9 mouse cellular contexts compared by ENCODE assay signal in the genomic region with DNA sequence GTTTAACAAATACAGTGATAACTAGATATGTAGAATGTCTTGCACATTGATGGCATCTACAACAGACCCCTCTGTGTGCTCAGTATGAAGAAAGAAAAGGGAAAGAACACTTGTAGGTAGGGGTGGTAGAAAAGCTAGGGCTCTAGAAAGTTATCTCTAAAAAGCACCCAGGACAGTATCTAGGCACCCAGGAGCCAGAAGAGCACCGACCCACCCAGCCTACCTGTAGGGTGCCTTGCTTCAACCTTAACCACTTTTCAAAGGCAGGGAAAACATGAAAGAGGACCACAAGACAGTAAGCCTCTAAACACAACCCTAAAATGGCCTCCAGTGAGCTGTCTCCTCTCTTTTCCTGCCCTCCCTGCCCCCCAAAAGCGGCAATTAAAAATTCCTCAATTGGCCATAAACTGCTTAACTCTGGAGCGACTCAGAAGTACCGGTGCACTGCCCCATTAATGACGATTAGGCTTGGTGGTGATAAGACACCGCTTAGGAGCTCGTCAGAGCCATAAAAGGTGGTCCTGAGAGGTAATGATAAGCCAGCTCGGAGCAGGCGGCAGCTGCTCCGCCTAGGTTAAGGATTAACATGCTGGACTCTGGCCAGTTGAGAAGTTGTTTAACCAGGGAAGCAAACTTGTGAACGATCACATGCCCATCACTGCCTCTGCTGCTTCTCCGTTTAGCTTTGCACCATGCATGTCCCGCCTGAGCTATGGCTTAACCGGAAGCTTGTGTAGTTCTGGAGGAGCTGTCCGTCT.
A peak's percentile ranks its signal among the peaks of the same experiment; 100 is the strongest.
DNase-seq lines count a peak whose midpoint lies in the region; ATAC-seq lines count a peak whose summit lies in the region.
"Had no signal": no experiment of that assay in that cellular context is flagged by ENCODE, and none has a peak within 500 bp of the region (broad histone marks: within the 10 kb centered on the region; RNA-seq: fewer than 3 reads in every experiment).

No protein-coding gene starts in this region.

- ATAC-seq in liver, embryonic 12.5 days, result peak; percentile 97
- no peak for ATAC-seq in midbrain, embryonic 13.5 days

- peak; percentile 24 for DNase-seq in lung, postnatal 36 days
- no peak for DNase-seq in lung, postnatal 25 days (ENCODE audit: low spot score)
- peak; percentile 89 for DNase-seq in kidney, adult 11 months
- DNase-seq in thymus, postnatal 36 days, result no peak
- DNase-seq in embryo, embryonic 11 days, result no peak
- DNase-seq: adrenal gland, postnatal 25 days had no signal

- H3K27ac ChIP-seq in liver, embryonic 12.5 days, result peak overlapping the region; percentile 83
- H3K27ac ChIP-seq in midbrain, embryonic 13.5 days, result no peak overlapping the region

- WGBS in liver, embryonic 12.5 days (ENCODE audit: insufficient replicate concordance), result 21% methylated on average over 15 of the region's 15 CpGs
- 34% methylated on average over 15 of the region's 15 CpGs for WGBS in midbrain, embryonic 13.5 days

- H3K9ac ChIP-seq in liver, embryonic 12.5 days, result peak overlapping the region; percentile 1; the same call in 1 of the 2 replicates
- H3K9ac ChIP-seq in midbrain, embryonic 13.5 days (replicated peaks), result no peak overlapping the region

- peak overlapping the region; percentile 28 for H3K4me3 ChIP-seq in liver, embryonic 12.5 days
- no peak overlapping the region for H3K4me3 ChIP-seq in midbrain, embryonic 13.5 days (replicated peaks)
- H3K4me3 ChIP-seq: myocyte had no signal

- H3K36me3 ChIP-seq in liver, embryonic 12.5 days, result no peaks in the 10 kb centered on the region
- H3K36me3 ChIP-seq in midbrain, embryonic 13.5 days, result no peaks in the 10 kb centered on the region

- H3K4me2 ChIP-seq in liver, embryonic 12.5 days, result peak overlapping the region; percentile 65
- H3K4me2 ChIP-seq in midbrain, embryonic 13.5 days (replicated peaks), result no peak overlapping the region

- H3K4me1 ChIP-seq in liver, embryonic 12.5 days, result peaks cover 36% of the 10 kb centered on the region
- peaks cover 28% of the 10 kb centered on the region for H3K4me1 ChIP-seq in midbrain, embryonic 13.5 days (replicated peaks)

- H3K27me3 ChIP-seq in liver, embryonic 12.5 days (replicated peaks), result no peaks in the 10 kb centered on the region
- H3K27me3 ChIP-seq in midbrain, embryonic 13.5 days, result peaks cover 38% of the 10 kb centered on the region

- H3K9me3 ChIP-seq in liver, embryonic 12.5 days (replicated peaks), result no peaks in the 10 kb centered on the region
- H3K9me3 ChIP-seq in midbrain, embryonic 13.5 days, result no peaks in the 10 kb centered on the region

Comparison
In these comparisons a context has a peak if more than half of its experiments do, and no peak if none do; other contexts are left out.
1. DNase-seq: peak in lung, postnatal 36 days (single experiment) and kidney, adult 11 months (single experiment); none in lung, postnatal 25 days (single experiment), thymus, postnatal 36 days (0 of 2) and embryo, embryonic 11 days (single experiment).